Mouse (Mus musculus) liver, embryonic 11.5 days (tissue): ENCODE measurements around the gene Ipp. TPM values are rescaled to one million over a fixed set of nuclear protein-coding genes. Genes with fewer than 3 reads are reported as not detected.
A peak's percentile ranks its signal among the peaks of the same experiment; 100 is the strongest.

Experiments
- ATAC-seq: fragments of 200-750 bp; cut with Nextera tagmentation; replicated peaks from 2 replicates; pipeline ENCODE4 v1.8.0; 2017; ENCODE audit warnings: moderate number of reproducible peaks, mild to moderate bottlenecking, moderate TSS enrichment, moderate library complexity; ENCODE audit not compliant: low FRiP score
- DNase-seq: peaks from one replicate; pipeline ENCODE4 v3.0.0-alpha.2; 2017; ENCODE audit warnings: low spot score
- H3K27ac ChIP-seq: fragments of 300-500 bp; sonication (generic); 2 replicates; pipeline ENCODE4 v1.5.1; 2014; ENCODE audit warnings: mild to moderate bottlenecking, low read depth, low read length, control low read depth
- H3K27me3 ChIP-seq: fragments of 300-500 bp; sonication (generic); replicated peaks from 2 replicates; pipeline ENCODE4 v1.6.1; 2014; ENCODE audit warnings: low read length, mixed read lengths; ENCODE audit not compliant: control insufficient read depth, insufficient read depth
- H3K36me3 ChIP-seq: fragments of 300-500 bp; sonication (generic); 2 replicates; pipeline ENCODE4 v1.6.1; 2014; ENCODE audit warnings: mild to moderate bottlenecking, low read length, moderate library complexity, mixed read lengths; ENCODE audit not compliant: control insufficient read depth, insufficient read depth
- H3K4me1 ChIP-seq: fragments of 300-500 bp; sonication (generic); replicated peaks from 2 replicates; pipeline ENCODE4 v1.6.1; 2014; ENCODE audit warnings: low read length, mixed read lengths; ENCODE audit not compliant: control insufficient read depth, insufficient read depth
- H3K4me2 ChIP-seq: fragments of 300-500 bp; sonication (generic); 2 replicates; pipeline ENCODE4 v1.6.1; 2014; ENCODE audit warnings: mild to moderate bottlenecking, control low read depth, moderate library complexity
- H3K4me3 ChIP-seq: fragments of 300-500 bp; sonication (generic); 2 replicates; pipeline ENCODE4 v1.5.1; 2014; ENCODE audit warnings: low read depth, low read length, control low read depth
- H3K9ac ChIP-seq: fragments of 300-500 bp; sonication (generic); 2 replicates; pipeline ENCODE4 v1.6.1; 2014; ENCODE audit warnings: low read depth, low read length, control low read depth
- H3K9me3 ChIP-seq: fragments of 300-500 bp; sonication (generic); 2 replicates; pipeline ENCODE4 v1.6.1; 2016; ENCODE audit warnings: low read length, inconsistent platforms, mixed read lengths; ENCODE audit not compliant: control insufficient read depth
- WGBS: fragments of 180-500 bp; shearing (Covaris S2); extraction: QIAGEN DNeasy Blood & Tissue Kit; methylation state at CpG from one replicate; pipeline ENCODE4 v1.1.7; 2014; 5-methylcytosine and 5-hydroxymethylcytosine counted together
- polyA plus RNA-seq: library from polyadenylated mRNA; unstranded; fragments of >200 nt; fragmentation: Nextera tagmentation; extraction: Ambion mirVana; gene quantifications from 2 replicates; pipeline ENCODE4 v1.2.1, GENCODE M21; 2014

The Ipp gene
- polyA plus RNA-seq, 1 experiment from 2014 or later: 8.5 TPM

GRCm38 (mm10) chr4:116555413-116556300 lies 48.3 kb downstream of the Ipp start, which contains the start of gene Tmem69:
Tmem69 (minus strand) TSS chr4:116555936.
- peaks cover 5% of the 10 kb centered on the region; the same call in 1 of the 2 replicates for H3K36me3 ChIP-seq
- peak within 1 kb of the TSS; percentile 83 for H3K4me3 ChIP-seq
- peak within 1 kb of the TSS; percentile 81 for H3K9ac ChIP-seq
- 3% methylated on average over 23 of the region's 23 CpGs for WGBS
- H3K9me3 ChIP-seq: no peaks in the 10 kb centered on the region
- peak; percentile 83 for DNase-seq
- H3K27me3 ChIP-seq: no peaks in the 10 kb centered on the region
- no peak for ATAC-seq
- H3K4me2 ChIP-seq: peak within 1 kb of the TSS; percentile 83
- peaks cover 6% of the 10 kb centered on the region; the same call in 1 of the 2 replicates for H3K4me1 ChIP-seq
- peak within 1 kb of the TSS; percentile 93 for H3K27ac ChIP-seq

- Histone ChIP-seq H3K4me3 (peak overlapping the region; percentile 83), H3K27me3 (no peaks in the 10 kb centered on the region), H3K4me2 (peak overlapping the region; percentile 83), H3K36me3 (peaks cover 5% of the 10 kb centered on the region; the same call in 1 of the 2 replicates), H3K9ac (peak overlapping the region; percentile 81), H3K27ac (peak overlapping the region; percentile 93), H3K4me1 (peaks cover 8% of the 10 kb centered on the region; the same call in 1 of the 2 replicates), H3K9me3 (no peaks in the 10 kb centered on the region)
- ATAC-seq: peak; percentile 93
- DNase-seq: peak; percentile 90
- WGBS: under 1% methylated on average over 28 of the region's 28 CpGs
Observed at GRCm38 (mm10) chr4:116556561-116557305, 49.4 kb downstream of the Ipp start.

GRCm38 (mm10) chr4:116557306-116558121 lies 50.2 kb downstream of the Ipp start, which contains the start of gene Gpbp1l1:
Gpbp1l1 (plus strand) TSS chr4:116557658.
- Histone ChIP-seq H3K4me1 (peaks cover 8% of the 10 kb centered on the region; the same call in 1 of the 2 replicates), H3K9ac (peak within 1 kb of the TSS; percentile 81), H3K36me3 (peaks cover 5% of the 10 kb centered on the region; the same call in 1 of the 2 replicates), H3K27ac (peak within 1 kb of the TSS; percentile 93), H3K4me2 (peak within 1 kb of the TSS; percentile 83), H3K4me3 (peak within 1 kb of the TSS; percentile 83), H3K27me3 (no peaks in the 10 kb centered on the region), H3K9me3 (no peaks in the 10 kb centered on the region)
- DNase-seq: peak; percentile 98
- ATAC-seq: peak; percentile 92
- under 1% methylated on average over 78 of the region's 78 CpGs for WGBS

GRCm38 (mm10) chr4:116558151-116558882 lies 51.0 kb downstream of the Ipp start:
- peak overlapping the region; percentile 81 for H3K9ac ChIP-seq
- peak overlapping the region; percentile 83 for H3K4me3 ChIP-seq
- no peaks in the 10 kb centered on the region for H3K27me3 ChIP-seq
- H3K4me2 ChIP-seq: peak overlapping the region; percentile 83
- peaks cover 4% of the 10 kb centered on the region; the same call in 1 of the 2 replicates for H3K36me3 ChIP-seq
- WGBS: 2% methylated on average over 15 of the region's 15 CpGs
- H3K27ac ChIP-seq: peak overlapping the region; percentile 93
- H3K4me1 ChIP-seq: peaks cover 8% of the 10 kb centered on the region; the same call in 1 of the 2 replicates
- DNase-seq: no peak
- no peak for ATAC-seq
- no peaks in the 10 kb centered on the region for H3K9me3 ChIP-seq

Other genes with a start within 250 kb of the Ipp start
- gene Mast2, start 43.4 kb upstream of the Ipp start, polyA plus RNA-seq: 19.5 and 21.9 TPM in 2 replicates
- gene Tmem69, start 48.4 kb downstream of the Ipp start, polyA plus RNA-seq: 51.5 and 55.5 TPM in 2 replicates
- gene Gpbp1l1, start 50.1 kb downstream of the Ipp start, polyA plus RNA-seq: 33.7 and 35.4 TPM in 2 replicates
- 2.1 and 4.4 TPM in 2 replicates for gene Ccdc17, start 89.1 kb downstream of the Ipp start, polyA plus RNA-seq
- 185 and 187 TPM in 2 replicates for gene Nasp, start 120.4 kb downstream of the Ipp start, polyA plus RNA-seq
- 449 and 453 TPM in 2 replicates for gene Akr1a1, start 144.1 kb downstream of the Ipp start, polyA plus RNA-seq
- 1,160 and 1,259 TPM in 2 replicates for gene Prdx1, start 178.0 kb downstream of the Ipp start, polyA plus RNA-seq
- gene Mmachc, start 200.9 kb downstream of the Ipp start, polyA plus RNA-seq: 24.2 and 27.4 TPM in 2 replicates
- gene Ccdc163, start 201.0 kb downstream of the Ipp start, polyA plus RNA-seq: 24.4 and 25.1 TPM in 2 replicates
- 3.1 and 4.3 TPM in 2 replicates for gene Tesk2, start 213.4 kb downstream of the Ipp start, polyA plus RNA-seq